Mouse (Mus musculus) activated CD4-positive, CD25-positive, alpha-beta regulatory T cell, adult 4 months (primary cell): ENCODE measurements around the gene Raet1d. TPM values are rescaled to one million over a fixed set of nuclear protein-coding genes. Genes with fewer than 3 reads are reported as not detected.

ENCODE experiments used
- polyA plus RNA-seq, 2 experiments: library from polyadenylated mRNA; unstranded; fragments of 100-300 nt; shearing (Covaris generic); gene quantifications; one replicate each; pipeline ENCODE4 v1.2.1; 2017

Raet1d gene
- polyA plus RNA-seq, 2 experiments from 2014 or later = 0.34 to 0.46 TPM

Other genes starting within 250 kb of the Raet1d start
- gene E030030I06Rik, start 211.3 kb upstream of the Raet1d start, polyA plus RNA-seq = 10 to 100 TPM; 12.5 to 23.0 TPM
- not detected for gene Raet1e, start 202.0 kb upstream of the Raet1d start, polyA plus RNA-seq
- gene H60b, start 202.0 kb upstream of the Raet1d start, polyA plus RNA-seq = 10 to 100 TPM in 1 of 2 experiments, 1 to 10 TPM in 1; 1.8 to 13.9 TPM